Mouse (Mus musculus) brain, embryonic 14.5 days (tissue): ENCODE data around the gene Iqgap3. TPM values are rescaled to one million over a fixed set of nuclear protein-coding genes. Genes with fewer than 3 reads are reported as not detected.
A peak's percentile ranks its signal among the peaks of the same experiment; 100 is the strongest.

ENCODE experiments used
- DNase-seq: peaks from one replicate; pipeline ENCODE4 v3.0.0-alpha.2; 2011; ENCODE audit warnings: low read depth
- CTCF ChIP-seq: fragments of 200-500 bp; IDR thresholded peaks from 2 replicates; pipeline ENCODE4 v1.5.1; 2012; ENCODE audit warnings: inconsistent platforms, mild to moderate bottlenecking, moderate library complexity, borderline replicate concordance; ENCODE audit not compliant: insufficient read depth, insufficient read length; ENCODE audit errors: extremely low read depth
- POLR2A ChIP-seq: fragments of 200-500 bp; IDR thresholded peaks from 2 replicates; pipeline ENCODE4 v1.6.1; 2012; ENCODE audit warnings: mild to moderate bottlenecking, inconsistent platforms, borderline replicate concordance; ENCODE audit not compliant: poor library complexity, insufficient read depth, insufficient read length, severe bottlenecking; ENCODE audit errors: extremely low read depth
- polyA plus RNA-seq: library from polyadenylated mRNA; depleted of rRNA; stranded (reverse); fragments of >200 nt; gene quantifications from 2 replicates; pipeline ENCODE4 v1.2.3, GENCODE M21; 2012; rRNA removed

The Iqgap3 gene
- 10.1 and 17.2 TPM in 2 replicates for polyA plus RNA-seq

GRCm38 (mm10) chr3:88081345-88082223 lies at the start of gene Iqgap3:
TSS of gene Iqgap3 (plus strand) at chr3:88081971.
- peak; percentile 97 for DNase-seq
- TF ChIP-seq POLR2A (0 out of 2 replicates have a peak, but pooled peaks have one; percentile 8), CTCF (no peak)

GRCm38 (mm10) chr3:88033506-88033905 lies 48.3 kb upstream of the Iqgap3 start:
- DNase-seq = no peak
- no peak for TF ChIP-seq CTCF
- TF ChIP-seq POLR2A = no peak

GRCm38 (mm10) chr3:88035561-88036293 lies 46.0 kb upstream of the Iqgap3 start:
- TF ChIP-seq POLR2A = no peak
- no peak for DNase-seq

GRCm38 (mm10) chr3:88042661-88043421 lies 38.9 kb upstream of the Iqgap3 start, which contains the start of gene Gpatch4:
TSS of gene Gpatch4 (plus strand) at chr3:88043108.
- TF ChIP-seq POLR2A = no peak
- TF ChIP-seq CTCF = no peak
- peak; percentile 98 for DNase-seq

- no peak for DNase-seq
- TF ChIP-seq CTCF = no peak
- no peak for TF ChIP-seq POLR2A
Observed at GRCm38 (mm10) chr3:88049532-88049931, 32.2 kb upstream of the Iqgap3 start.

- TF ChIP-seq CTCF (no peak), POLR2A (no peak)
- no peak for DNase-seq
Observed at GRCm38 (mm10) chr3:88057030-88057429, 24.7 kb upstream of the Iqgap3 start.

- no peak for TF ChIP-seq CTCF
- TF ChIP-seq POLR2A = peak; percentile 96
- DNase-seq = peak; percentile 95
Observed at GRCm38 (mm10) chr3:88057902-88058696, 23.7 kb upstream of the Iqgap3 start, which contains the start of gene Naxe. TSS of gene Naxe (minus strand) at chr3:88058495.

GRCm38 (mm10) chr3:88068386-88068785 lies 13.4 kb upstream of the Iqgap3 start:
- TF ChIP-seq CTCF (no peak), POLR2A (no peak)
- peak; percentile 62 for DNase-seq

- no peak for TF ChIP-seq POLR2A
- TF ChIP-seq CTCF = peak; percentile 98
Observed at GRCm38 (mm10) chr3:88071783-88072182, 10.0 kb upstream of the Iqgap3 start.

GRCm38 (mm10) chr3:88073631-88074030 lies 8.1 kb upstream of the Iqgap3 start:
- TF ChIP-seq CTCF (no peak), POLR2A (no peak)

More at GRCm38 (mm10) chr3:88071783-88072182, 10.0 kb upstream of the Iqgap3 start:
- peak; percentile 84 for DNase-seq

More at GRCm38 (mm10) chr3:88073631-88074030, 8.1 kb upstream of the Iqgap3 start:
- DNase-seq = no peak
